Mouse (Mus musculus): ENCODE measurements at regions not wholly inside any gene's neighbourhood (a gene's known extent, or its start where the extent isn't known, plus 50 kb on each side); places are given as distances from the start of the nearest gene placed in this dataset.

GRCm38 (mm10) chr1:137195962-137196361 lies 235.7 kb upstream of the Nr5a2 start:
- Histone ChIP-seq H3K79me2 (ENCODE audit: control insufficient read depth, insufficient read depth, low read length, poor library complexity) (no peaks in the 10 kb centered on the region), H3K9ac (ENCODE audit: control insufficient read depth, low read depth, low read length, poor library complexity, severe bottlenecking) (no peak overlapping the region), H3K27ac (ENCODE audit: control insufficient read depth, low read depth, low read length) (no peak overlapping the region), H3K36me3 (ENCODE audit: control insufficient read depth in 1 of 2, insufficient read depth in 2 of 2, low read length in 2 of 2) (no peaks in the 10 kb centered on the region), H3K27me3 (ENCODE audit: control insufficient read depth in 1 of 2, insufficient read depth in 2 of 2, low read length in 2 of 2) (no peaks in the 10 kb centered on the region), H3K9me3 (replicated peaks; ENCODE audit: insufficient read depth, low read length) (no peaks in the 10 kb centered on the region), H3K4me1 (ENCODE audit: control insufficient read depth in 1 of 2, insufficient read depth in 2 of 2, low read length in 2 of 2) (no peaks in the 10 kb centered on the region), H3K4me3 (ENCODE audit: control insufficient read depth in 1 of 2, insufficient read depth in 1 of 2, low read depth in 2 of 2, low read length in 2 of 2) (no peak overlapping the region)
- DNase-seq (ENCODE audit: low read depth, low spot score) = no peak
- TF ChIP-seq POLR2A (IDR thresholded peaks at IDR 0.05; ENCODE audit: control insufficient read depth in 1 of 2, insufficient read depth in 1 of 2, low read depth in 1 of 2, low read length in 2 of 2, poor library complexity in 1 of 2) (no peak), ELF1 (IDR thresholded peaks at IDR 0.05; ENCODE audit: low read depth, low read length) (no peak), GABPA (IDR thresholded peaks at IDR 0.05; ENCODE audit: low read depth, low read length) (no peak), ZMIZ1 (IDR thresholded peaks at IDR 0.05; ENCODE audit: low read depth, low read length) (no peak), GATA1 (IDR thresholded peaks at IDR 0.05; ENCODE audit: low read depth, low read length) (no peak), POLR2AphosphoS5 (IDR thresholded peaks at IDR 0.05; ENCODE audit: borderline replicate concordance, low read depth, low read length) (no peak), MEF2A (IDR thresholded peaks at IDR 0.05; ENCODE audit: extremely low read depth, insufficient replicate concordance, low read depth, low read length, poor library complexity, severe bottlenecking) (no peak), UBTF (IDR thresholded peaks at IDR 0.05; ENCODE audit: borderline replicate concordance, insufficient read depth, low read depth, low read length) (no peak), MAFK (IDR thresholded peaks at IDR 0.05; ENCODE audit: borderline replicate concordance, low read depth, low read length) (no peak), ETS1 (IDR thresholded peaks at IDR 0.05; ENCODE audit: low read depth, low read length) (no peak), TCF12 (IDR thresholded peaks at IDR 0.05; ENCODE audit: low read depth, low read length) (no peak), RAD21 (IDR thresholded peaks at IDR 0.05; ENCODE audit: low read depth, low read length) (no peak), JUND (IDR thresholded peaks at IDR 0.05; ENCODE audit: low read depth, low read length) (no peak), POLR2AphosphoS2 (IDR thresholded peaks at IDR 0.05; ENCODE audit: low read length) (no peak), NELFE (IDR thresholded peaks at IDR 0.05; ENCODE audit: low read depth, low read length) (no peak), ZNF384 (IDR thresholded peaks at IDR 0.05; ENCODE audit: low read depth, low read length) (no peak), USF2 (IDR thresholded peaks at IDR 0.05; ENCODE audit: borderline replicate concordance in 1 of 2, insufficient read depth in 1 of 2, low read depth in 1 of 2, low read length in 2 of 2) (no peak), MYB (IDR thresholded peaks at IDR 0.05; ENCODE audit: low read depth, low read length) (no peak), TAL1 (IDR thresholded peaks at IDR 0.05; ENCODE audit: low read length) (no peak), KAT2A (conservative IDR thresholded peaks at IDR 0.05; ENCODE audit: low read depth, low read length) (no peak)

GRCm38 (mm10) chr1:137195065-137195620 lies 234.9 kb upstream of the Nr5a2 start:
- no peak overlapping the region for H3K4me3 ChIP-seq (ENCODE audit: control insufficient read depth in 1 of 2, insufficient read depth in 1 of 2, low read depth in 2 of 2, low read length in 2 of 2)
- no peaks in the 10 kb centered on the region for H3K27me3 ChIP-seq (ENCODE audit: control insufficient read depth in 1 of 2, insufficient read depth in 2 of 2, low read length in 2 of 2)
- H3K9me3 ChIP-seq (replicated peaks; ENCODE audit: insufficient read depth, low read length) = no peaks in the 10 kb centered on the region
- H3K9ac ChIP-seq (ENCODE audit: control insufficient read depth, low read depth, low read length, poor library complexity, severe bottlenecking) = no peak overlapping the region
- no peaks in the 10 kb centered on the region for H3K79me2 ChIP-seq (ENCODE audit: control insufficient read depth, insufficient read depth, low read length, poor library complexity)
- no peak for DNase-seq (ENCODE audit: low read depth, low spot score)
- no peak overlapping the region for H3K27ac ChIP-seq (ENCODE audit: control insufficient read depth, low read depth, low read length)
- no peaks in the 10 kb centered on the region for H3K36me3 ChIP-seq (ENCODE audit: control insufficient read depth in 1 of 2, insufficient read depth in 2 of 2, low read length in 2 of 2)
- TF ChIP-seq BHLHE40 (IDR thresholded peaks at IDR 0.05; ENCODE audit: borderline replicate concordance, low read depth, low read length) = no peak
- TF ChIP-seq TCF12 (IDR thresholded peaks at IDR 0.05; ENCODE audit: low read depth, low read length) = no peak
- TF ChIP-seq MYB (IDR thresholded peaks at IDR 0.05; ENCODE audit: low read depth, low read length) = no peak
- no peak for TF ChIP-seq POLR2A (IDR thresholded peaks at IDR 0.05; ENCODE audit: control insufficient read depth in 1 of 2, insufficient read depth in 1 of 2, low read depth in 1 of 2, low read length in 2 of 2, poor library complexity in 1 of 2)
- TF ChIP-seq ETS1 (IDR thresholded peaks at IDR 0.05; ENCODE audit: low read depth, low read length) = no peak
- no peak for TF ChIP-seq E2F4 (IDR thresholded peaks at IDR 0.05; ENCODE audit: borderline replicate concordance, low read depth, low read length)
- TF ChIP-seq MAFK (IDR thresholded peaks at IDR 0.05; ENCODE audit: borderline replicate concordance, low read depth, low read length) = no peak
- TF ChIP-seq TBP (IDR thresholded peaks at IDR 0.05; ENCODE audit: low read depth, low read length) = no peak
- no peak for TF ChIP-seq ZNF384 (IDR thresholded peaks at IDR 0.05; ENCODE audit: low read depth, low read length)
- TF ChIP-seq ZMIZ1 (IDR thresholded peaks at IDR 0.05; ENCODE audit: low read depth, low read length) = no peak
- TF ChIP-seq NRF1 (IDR thresholded peaks at IDR 0.05; ENCODE audit: insufficient read depth, low read depth, low read length, poor library complexity, severe bottlenecking) = no peak
- no peaks in the 10 kb centered on the region for H3K4me1 ChIP-seq (ENCODE audit: control insufficient read depth in 1 of 2, insufficient read depth in 2 of 2, low read length in 2 of 2)

Data from MEL (cell line).